Mouse (Mus musculus) lung, postnatal 10 days (tissue): ENCODE measurements around the gene Tubb4a.
"Not testable (repeated sequence)": the region's sequence is repeated elsewhere in the genome, so short reads cannot be mapped to it uniquely, and the experiment has no call there.

Experiments used
- DNase-seq: peaks from one replicate; pipeline ENCODE4 v3.0.0; 2021

Tubb4a gene

DNA sequence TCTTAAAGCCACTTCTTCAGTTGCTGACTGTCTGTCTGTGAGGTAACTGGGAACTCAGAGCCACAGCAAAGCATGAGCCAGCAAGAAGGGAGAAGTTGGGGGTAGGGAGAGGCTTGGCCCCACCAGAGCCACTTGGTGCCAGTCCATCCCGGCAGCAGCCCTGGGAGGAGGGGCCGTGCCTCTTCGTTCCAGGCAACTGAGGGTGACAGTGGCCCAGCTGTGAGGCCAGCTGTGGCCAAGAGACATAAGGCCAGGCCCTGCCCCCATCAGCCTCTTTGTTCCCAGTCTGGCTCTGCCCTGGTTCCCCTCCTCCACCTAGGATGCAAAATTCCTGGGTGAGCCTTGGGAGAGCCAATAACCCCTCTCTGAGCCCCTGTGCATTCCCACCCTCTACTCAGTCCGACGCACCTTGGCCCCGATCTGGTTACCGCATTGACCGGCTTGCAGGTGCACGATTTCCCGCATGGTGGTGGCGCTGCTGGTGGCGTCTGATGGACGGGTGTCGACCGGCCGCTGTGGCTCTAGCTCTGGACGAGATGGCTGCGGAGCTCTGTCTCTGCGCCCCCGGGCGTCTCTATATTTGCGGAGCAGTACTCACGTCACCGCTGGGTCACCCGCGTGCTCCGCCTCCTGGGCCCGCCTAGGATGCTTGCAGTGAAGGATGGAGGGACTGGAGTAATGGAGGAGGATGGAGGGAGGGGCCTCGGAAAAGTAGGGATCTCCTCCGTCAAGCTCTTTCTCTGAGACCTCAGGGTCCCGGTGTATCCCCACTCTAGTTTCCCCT lies at the start of gene Tubb4a:
Tubb4a (minus strand) TSS at position 734 of the 784 bp plus-strand sequence.
- peak; percentile 74 for DNase-seq

DNA sequence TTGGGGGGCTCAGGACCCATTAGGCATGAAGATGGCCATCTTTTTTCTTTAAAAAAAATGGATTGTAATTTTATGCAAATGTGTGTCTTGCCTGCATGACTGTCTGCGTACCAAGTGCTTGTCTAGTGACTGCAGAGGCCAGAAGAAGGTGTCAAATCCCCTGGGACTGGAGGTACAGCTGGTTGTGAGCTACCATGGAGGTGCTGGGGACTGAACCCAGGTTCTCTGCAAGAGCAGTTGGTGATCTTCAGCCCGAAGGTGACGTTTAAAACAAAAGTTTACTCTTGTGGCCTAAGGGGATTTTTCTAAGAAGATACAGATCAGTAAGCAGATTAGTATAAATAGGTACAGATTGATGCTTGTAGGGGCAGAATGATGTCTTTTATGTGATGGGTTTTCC lies 48.1 kb upstream of the Tubb4a start:
- DNase-seq = no peak

DNA sequence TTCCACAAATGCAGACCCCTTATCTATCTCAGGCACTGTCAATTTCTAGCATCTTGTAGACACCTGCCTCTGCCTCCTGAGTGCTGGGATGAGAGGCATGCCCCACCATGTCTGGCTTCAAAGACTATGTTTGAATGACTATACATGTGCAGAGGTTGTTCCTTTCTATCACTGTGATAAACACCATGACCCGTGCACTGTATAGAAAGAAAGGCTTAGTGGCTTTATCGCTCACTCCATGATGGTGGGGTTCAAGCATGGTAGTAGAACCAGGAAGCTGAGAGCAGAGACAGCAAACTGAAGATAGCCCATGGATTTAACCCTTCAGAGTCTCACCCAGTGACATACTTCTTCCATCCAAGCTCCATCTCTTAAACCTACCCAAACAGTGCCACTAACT lies 47.1 kb upstream of the Tubb4a start:
- no peak for DNase-seq

DNA sequence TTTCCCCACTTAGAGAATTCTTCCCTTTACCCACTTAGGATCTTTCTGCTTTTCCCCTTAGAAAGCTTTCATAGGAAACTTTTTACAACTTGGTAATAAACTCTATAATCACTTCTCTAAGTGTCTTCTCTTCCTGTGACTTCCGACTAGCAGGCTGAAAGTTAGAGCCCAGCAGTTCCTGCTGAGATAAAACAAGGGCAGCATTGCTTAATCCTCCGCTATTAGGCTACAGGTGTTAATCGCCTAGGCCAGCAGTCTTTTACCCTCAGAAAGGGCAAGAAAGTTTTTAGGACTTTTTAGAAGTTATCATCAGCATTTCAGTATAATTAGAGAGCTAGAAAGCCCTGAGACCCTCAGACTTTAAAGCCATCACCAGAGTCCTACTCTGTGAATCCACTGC lies 46.4 kb upstream of the Tubb4a start:
- DNase-seq = not testable (repeated sequence)

DNA sequence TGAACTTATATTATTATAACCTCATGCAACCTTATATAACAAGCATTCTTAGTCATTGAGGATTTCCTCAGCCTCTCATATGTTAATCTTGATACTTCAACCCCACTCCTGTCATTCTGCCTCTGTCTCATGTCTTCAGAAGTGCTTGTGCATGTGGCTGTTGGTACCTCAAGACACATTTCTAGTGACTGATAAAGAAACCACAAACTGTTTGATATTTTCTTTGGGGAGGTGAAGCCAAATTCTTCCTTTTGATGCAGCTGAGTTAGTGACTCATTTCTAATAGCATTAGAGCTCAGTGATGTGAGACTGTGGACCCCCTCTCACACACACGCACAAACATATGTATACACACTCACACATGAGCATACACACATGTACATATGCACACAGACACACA lies 44.2 kb upstream of the Tubb4a start:
- no peak for DNase-seq

DNA sequence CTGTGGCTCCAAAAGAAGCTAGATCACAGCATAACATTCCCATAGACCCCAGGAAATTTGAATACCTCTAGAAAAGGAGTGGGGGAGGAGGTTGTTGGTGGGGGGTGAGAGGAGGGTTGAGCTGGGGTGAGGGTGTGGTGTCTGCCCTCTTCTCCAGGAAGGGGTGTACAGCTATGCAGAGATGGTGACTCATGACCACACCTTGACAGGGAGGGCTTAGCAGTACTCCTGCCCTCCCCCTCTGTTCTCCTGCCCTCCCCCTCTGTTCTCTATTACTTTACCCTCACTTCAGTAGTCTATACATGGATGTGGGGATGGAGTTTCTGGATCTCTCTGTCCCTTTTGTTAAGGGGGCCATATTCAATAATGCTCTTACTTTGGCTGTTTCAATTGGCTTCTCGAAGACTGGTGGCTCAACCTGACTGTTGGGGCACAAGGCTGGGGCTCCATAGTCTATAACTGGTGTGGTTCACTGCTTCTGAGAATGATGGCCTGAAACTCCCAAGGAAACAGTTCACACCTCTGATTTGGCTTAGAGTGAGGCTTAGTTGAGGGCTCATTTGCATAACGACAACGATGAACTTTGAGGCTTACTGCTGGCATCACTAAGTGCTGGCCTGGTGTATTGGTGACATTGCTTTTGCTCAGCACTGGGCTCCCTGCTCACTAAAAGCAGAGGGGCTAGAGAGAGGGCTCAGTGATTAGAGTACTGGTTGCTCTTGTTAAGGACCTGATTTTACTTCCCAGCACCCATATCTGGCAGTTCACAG lies 38.5 kb upstream of the Tubb4a start:
- DNase-seq = no peak

DNA sequence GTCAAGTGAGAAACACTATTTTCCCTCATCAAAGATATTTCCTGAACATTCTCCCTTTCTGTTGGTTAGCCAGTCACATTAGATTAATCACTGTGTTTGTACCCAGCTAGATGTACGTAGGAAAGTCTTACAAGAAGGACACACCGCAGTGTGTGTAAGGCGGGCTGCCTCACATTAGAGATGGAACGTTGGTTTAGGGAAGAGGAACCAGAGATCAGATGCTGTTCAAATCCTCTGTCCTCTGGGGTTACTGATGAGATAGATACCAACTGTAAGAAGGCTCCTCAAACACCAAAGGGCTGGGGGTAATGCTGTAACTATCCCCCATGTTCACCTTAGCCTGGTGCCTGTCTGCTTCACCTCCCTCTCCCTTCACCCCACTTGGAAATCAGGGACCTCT lies 37.2 kb upstream of the Tubb4a start:
- no peak for DNase-seq

DNA sequence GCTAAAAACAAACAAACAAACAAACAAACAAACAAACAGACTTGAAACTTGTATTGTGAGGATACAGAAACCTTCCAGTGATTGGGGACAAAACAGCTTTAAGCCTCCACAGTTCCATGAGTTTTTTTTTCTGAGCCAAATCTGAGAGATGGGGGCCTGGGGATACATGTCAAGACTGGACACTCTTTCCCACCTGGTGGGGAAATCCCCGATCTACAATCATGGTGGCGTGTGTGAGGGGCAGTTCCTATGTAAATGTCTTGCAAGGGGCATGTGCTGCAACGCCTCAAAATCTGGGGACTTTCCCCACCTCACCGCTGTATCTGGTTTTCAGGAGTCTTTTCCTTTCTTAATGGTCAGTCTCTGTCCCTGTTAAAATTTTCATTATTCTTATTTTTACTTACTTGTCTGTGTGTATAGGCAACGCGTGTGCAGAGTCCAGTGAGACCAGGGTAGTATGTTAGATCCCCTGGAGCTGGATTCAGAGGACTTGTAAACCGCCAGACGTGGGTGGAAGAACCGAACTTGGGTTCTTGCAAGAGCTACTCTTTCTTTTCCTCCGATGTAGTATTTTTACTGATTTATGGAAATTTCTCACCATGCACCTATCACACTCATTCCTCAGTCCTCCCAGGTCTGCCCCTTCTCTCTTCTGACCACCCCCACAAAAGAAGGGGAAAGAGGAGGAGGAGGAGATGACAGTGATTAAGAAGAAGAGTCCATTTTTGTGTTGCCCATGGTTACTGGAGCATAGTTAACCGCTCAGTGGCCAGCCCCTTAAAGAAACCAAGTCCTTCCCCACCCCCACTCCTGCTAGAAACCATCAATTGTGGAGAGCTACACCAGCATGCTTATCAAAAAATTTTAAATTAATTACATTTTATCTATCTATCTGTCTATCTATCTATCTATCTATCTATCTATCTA lies 35.9 kb upstream of the Tubb4a start:
- no peak for DNase-seq

DNA sequence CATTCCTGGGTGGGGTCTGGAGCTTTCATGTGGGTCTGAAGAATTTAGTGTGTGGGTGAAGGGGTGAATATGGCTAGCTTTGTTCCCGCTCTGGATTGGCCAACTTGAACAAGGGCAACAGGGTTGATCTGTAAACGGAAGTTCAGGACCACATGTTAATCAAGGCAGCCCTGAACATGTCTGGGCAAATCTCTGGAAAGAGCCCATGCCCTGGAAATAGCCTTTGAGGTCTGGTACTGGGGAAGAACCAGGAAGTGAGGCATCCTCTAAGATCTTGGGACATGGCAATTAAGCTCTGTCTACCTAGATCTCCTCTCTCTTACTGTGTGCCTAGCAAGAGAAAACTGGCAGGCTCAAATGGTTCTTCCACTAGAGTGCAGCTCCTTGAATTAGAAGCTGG lies 34.3 kb upstream of the Tubb4a start:
- DNase-seq = no peak

DNA sequence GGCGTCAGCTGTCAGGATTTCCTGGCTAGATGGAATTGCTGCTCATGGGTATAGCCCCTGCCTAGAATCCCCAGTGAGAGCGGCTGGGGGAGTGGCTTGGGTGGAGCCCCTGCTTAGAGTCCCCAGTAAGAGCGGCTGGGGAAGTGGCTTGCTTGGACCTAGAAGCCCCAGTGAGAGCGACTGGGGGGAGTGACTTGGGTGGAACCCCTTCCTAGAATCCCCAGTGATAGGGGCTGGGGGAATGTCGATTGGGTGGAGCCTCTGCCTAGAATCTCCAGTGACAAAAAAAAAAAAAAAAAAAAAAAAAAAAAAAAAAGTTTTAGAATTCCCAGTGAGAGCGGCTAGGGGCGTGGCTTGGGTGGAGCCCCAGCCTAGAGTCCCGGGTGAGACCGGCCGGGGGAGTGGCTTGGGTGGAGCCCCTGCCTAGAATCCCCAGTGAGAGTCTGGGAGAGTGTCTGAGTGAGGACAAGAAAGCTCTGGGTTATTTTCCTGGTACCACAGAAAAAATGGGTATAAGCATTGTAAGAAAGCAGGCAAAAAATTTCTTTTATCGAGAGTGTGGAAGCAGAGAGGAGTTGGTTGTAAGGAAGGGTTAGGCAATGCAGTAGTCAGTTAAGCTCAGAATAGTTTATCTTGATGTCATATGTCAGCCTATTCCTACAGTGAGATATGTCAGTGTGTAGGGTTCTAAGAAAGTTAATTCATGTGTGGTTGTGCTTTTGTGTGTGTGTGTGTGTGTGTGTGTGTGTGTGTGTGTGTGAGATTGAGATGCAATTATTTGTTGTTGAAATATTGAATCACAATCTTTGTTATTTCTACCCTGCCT lies 31.2 kb upstream of the Tubb4a start:
- DNase-seq = peak; percentile 56

DNA sequence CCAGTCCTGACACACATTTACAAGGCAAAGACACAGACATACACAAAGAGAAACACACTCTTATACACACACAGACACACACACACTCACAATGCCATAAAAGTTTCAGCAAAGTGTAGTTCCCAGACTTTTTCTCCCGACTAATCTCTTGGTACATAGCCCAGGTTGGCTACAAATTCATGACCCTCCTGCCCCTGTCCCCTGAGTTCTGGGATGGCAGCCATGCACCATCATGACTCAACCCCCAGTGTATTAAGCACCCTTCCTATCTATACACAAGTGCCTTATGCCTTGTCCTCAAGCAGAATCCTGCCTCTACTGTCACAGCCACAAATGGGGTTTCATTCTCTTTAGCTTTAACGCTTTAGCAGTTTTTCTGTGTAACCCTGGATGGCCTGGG lies 29.2 kb upstream of the Tubb4a start:
- DNase-seq = no peak

DNA sequence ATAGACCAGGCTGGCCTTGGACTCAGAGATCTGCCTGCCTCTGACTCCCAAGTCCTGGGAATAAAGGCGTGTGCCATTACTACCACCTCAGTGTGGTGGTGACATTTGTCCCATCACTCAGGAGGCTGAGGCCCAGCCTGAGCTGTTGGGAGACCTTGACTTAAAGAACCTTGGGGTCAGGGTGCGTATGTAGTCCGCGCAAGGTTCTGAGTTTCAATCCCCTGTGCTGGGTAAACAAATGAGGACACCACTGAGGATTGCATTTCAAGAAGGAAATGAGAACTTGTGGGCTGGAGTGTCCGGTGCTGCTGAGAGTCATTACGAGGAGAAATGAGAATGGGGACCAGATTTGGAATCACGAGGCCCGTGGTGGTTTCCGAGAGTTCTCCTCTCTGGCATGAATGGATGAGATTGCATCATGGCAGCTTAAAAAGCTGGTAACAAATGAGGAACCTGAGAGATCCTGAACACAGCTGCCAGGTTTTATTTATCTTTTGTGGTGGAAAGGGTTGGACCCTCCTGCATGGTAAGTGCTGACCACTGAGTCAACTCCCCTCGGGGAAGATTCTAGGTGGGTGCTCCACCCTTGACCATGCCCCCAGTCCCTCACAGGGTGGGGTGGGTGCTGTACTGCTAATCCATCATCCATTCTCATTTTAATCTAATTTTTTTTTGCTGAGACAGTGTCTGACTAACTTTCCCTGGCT lies 25.3 kb upstream of the Tubb4a start:
- no peak for DNase-seq

DNA sequence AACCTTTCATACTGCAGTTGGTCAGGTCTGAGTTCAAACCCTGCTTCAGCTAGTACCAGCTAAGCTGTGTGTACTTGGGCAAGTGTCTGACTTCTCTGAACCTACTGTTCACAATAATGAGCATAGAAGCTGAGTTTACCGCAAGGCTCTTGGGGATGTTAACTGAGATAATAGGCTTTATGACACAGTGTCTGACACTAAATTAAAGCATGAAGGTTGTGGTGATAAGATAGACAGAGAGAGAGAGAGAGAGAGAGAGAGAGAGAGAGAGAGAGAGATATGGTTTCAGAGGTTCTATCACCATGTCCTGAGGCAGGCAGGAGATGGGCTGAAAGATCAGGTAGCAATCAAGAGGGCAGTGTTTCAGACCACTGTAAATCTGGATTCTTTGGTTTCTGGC lies 22.4 kb upstream of the Tubb4a start:
- no peak for DNase-seq

DNA sequence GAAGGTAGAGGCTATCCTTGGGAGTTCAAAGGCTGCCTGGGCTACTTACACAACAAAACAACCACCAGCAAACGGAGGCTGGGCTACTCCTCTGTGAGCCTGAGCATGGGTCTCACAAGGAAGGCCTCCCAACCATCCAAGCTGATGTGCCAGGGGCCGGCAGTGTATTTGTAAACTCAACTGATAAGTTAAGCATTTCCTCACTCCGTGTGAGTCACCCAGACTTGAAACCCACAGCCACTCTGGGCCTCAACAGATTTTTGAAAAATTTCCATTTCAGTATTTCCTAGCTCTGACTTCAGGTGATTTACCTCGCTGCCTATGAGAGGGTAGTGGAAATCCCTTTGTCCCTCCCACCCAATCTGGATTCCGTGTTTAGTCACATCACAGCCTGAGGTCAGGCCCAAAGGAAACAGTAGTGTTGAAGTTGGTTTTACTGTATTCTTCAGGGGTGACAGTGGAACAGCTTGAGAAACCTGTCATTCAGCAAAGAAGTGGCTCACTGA lies 21.1 kb upstream of the Tubb4a start:
- DNase-seq = no peak

DNA sequence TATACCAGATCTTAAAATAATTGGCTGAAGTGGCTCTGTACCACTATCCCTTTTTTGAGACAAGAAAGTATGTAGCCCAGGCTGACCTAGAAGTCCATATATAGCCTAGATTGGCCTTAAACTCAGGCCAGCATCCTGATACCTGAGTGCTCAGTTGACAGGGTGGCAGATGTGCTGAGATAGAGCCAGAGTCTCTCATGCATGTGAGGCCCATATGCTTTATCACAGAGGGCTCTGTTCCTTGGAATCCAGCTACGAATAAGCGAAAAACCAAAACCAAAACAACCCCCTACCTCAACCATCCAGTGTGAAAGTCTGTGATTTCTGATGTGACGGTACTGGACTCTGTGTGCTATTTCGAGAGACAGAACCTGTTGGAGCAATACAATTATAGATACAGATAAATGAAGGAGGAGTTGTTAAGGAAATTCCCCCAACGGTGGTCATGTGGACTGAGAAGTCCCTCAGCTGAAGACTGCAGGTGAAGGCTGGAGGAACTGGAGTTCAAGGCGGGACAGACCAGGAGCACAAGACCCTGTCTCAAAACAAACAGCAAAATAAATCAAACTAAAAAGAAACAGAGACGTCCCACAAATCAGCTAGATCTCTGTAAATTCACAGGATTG lies 20.6 kb upstream of the Tubb4a start:
- DNase-seq = no peak

DNA sequence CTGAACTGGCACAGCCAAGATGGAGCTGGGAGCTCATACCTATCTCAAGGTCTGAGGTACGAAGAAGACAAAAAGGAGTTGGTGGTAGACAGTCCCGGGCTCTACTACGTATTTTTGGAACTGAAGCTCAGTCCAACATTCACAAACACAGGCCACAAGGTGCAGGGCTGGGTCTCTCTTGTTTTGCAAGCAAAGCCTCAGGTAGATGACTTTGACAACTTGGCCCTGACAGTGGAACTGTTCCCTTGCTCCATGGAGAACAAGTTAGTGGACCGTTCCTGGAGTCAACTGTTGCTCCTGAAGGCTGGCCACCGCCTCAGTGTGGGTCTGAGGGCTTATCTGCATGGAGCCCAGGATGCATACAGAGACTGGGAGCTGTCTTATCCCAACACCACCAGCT lies 19.5 kb upstream of the Tubb4a start:
- no peak for DNase-seq

DNA sequence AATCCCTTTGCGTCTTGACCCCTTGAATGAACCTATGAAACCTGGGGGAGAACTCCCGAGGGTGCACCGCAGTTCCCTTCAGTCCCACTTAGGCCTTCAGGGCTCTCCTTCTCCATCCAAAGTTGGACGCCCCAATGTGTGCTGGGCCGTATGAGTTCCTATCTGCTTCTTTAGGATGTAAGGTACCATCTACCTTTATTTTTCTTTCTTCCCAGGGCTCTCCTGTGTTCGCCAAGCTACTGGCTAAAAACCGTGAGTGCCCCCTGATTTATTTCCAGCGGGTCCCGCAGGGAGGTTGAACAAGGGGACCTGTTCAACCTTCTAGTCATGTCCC lies 18.4 kb upstream of the Tubb4a start:
- no peak for DNase-seq

DNA sequence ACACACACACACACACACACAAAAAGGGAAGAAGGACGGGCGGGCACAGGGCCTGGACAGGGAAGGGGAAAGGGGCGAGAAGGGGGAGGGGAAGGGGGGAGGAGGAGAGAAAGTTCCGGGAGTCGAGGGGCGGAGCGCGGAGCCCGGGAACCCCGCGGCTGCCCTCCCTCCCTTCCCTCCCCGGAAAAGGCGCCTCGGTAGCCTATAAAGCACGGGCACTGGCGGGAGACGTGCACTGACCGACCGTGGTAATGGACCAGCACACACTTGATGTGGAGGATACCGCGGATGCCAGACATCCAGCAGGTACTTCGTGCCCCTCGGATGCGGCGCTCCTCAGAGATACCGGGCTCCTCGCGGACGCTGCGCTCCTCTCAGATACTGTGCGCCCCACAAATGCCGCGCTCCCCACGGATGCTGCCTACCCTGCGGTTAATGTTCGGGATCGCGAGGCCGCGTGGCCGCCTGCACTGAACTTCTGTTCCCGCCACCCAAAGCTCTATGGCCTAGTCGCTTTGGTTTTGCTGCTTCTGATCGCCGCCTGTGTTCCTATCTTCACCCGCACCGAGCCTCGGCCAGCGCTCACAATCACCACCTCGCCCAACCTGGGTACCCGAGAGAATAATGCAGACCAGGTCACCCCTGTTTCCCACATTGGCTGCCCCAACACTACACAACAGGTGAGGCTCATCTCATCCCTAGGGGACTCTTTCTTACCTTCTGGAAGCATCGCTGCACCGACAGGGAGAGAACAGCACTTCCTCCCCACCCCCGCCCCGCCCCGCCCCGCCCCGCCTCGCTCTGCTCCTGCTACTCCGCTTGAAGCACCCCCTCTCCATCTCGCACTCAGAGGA lies 17.8 kb upstream of the Tubb4a start, which contains the start of gene Tnfsf9:
Tnfsf9 (plus strand) TSS at position 145 of the 854 bp plus-strand sequence.
- peak; percentile 29 for DNase-seq

DNA sequence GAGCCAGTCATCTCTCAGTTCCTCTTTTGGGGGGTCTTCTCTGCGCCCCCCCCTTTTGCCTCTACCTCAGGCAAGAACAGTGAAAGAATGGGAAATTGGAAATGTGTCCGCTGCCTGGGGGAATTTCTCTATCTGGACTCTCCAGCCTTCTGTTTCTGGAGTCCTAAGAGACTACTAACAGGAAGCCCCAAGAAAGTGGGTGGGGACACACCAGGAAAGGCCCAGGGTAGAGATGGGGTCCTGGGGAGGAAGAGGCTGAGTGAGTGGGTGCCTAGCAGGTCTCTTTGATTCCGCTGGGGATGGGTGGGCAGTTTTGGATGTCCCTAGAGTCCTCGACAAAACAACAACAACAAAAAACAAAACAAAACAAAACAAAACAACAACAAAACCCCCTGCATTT lies 16.9 kb upstream of the Tubb4a start:
- no peak for DNase-seq

DNA sequence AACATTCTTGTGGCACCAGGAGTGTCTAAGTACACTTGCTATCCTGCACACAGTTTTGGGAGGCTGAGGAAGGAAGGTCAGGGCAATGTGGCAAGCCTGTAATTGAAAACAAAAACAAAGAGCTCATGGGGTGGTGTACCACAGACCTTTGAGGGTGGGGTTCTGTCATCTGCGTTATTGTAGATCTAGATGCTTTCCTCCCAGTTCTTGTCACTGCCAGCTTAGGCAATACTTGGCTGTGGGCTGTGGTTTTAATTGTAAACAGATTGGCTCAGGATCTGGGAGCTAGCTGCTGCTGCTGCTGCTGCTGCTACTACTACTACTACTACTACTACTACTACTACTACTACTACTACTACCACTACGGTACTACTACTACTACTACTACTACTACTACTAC lies 14.7 kb upstream of the Tubb4a start:
- DNase-seq = no peak
